Mouse (Mus musculus) myocyte (in vitro differentiated cells): ENCODE data around the gene Acbd6. TPM values are rescaled to one million over a fixed set of nuclear protein-coding genes. Genes with fewer than 3 reads are reported as not detected.

Experiments
- H3K27me3 ChIP-seq: one replicate; pipeline ENCODE4 v1.6.1; 2011; ENCODE audit not compliant: control insufficient read depth, insufficient read depth, insufficient read length
- H3K36me3 ChIP-seq: one replicate; pipeline ENCODE4 v1.6.1; 2011; ENCODE audit not compliant: control insufficient read depth, insufficient read depth
- H3K4me2 ChIP-seq: one replicate; pipeline ENCODE4 v1.6.1; 2011; ENCODE audit warnings: low read depth, control low read depth
- H3K4me3 ChIP-seq: one replicate; pipeline ENCODE4 v1.5.1; 2011; ENCODE audit warnings: mild to moderate bottlenecking, control low read depth, moderate library complexity
- H3K79me2 ChIP-seq: one replicate; pipeline ENCODE4 v1.6.1; 2011; ENCODE audit not compliant: control insufficient read depth, insufficient read depth
- H3ac ChIP-seq: one replicate; pipeline ENCODE4 v1.6.1; 2011; ENCODE audit not compliant: control insufficient read depth, insufficient read length
- CEBPB ChIP-seq: IDR thresholded peaks from 2 replicates; pipeline ENCODE4 v1.6.1; 2011; ENCODE audit warnings: mild to moderate bottlenecking, moderate library complexity; ENCODE audit not compliant: poor library complexity, insufficient read depth, severe bottlenecking
- E2F4 ChIP-seq: IDR thresholded peaks from one replicate; pipeline ENCODE4 v1.6.1; 2011; ENCODE audit warnings: mild to moderate bottlenecking, control low read depth, moderate library complexity; ENCODE audit not compliant: insufficient read depth
- MAX ChIP-seq: IDR thresholded peaks from one replicate; pipeline ENCODE4 v1.6.1; 2011; ENCODE audit warnings: low read depth, mild to moderate bottlenecking, control low read depth
- MYOD1 ChIP-seq, 3 experiments: IDR thresholded peaks; one replicate each; pipeline ENCODE4 v1.6.1; 2011; ENCODE audit warnings: control low read depth in 2 of 3, low read depth in 2 of 3, mild to moderate bottlenecking in 2 of 3, moderate library complexity in 1 of 3; ENCODE audit not compliant: insufficient read length in 2 of 3, control insufficient read depth in 1 of 3
- MYOG ChIP-seq, 3 experiments: IDR thresholded peaks; one replicate each; pipeline ENCODE4 v1.6.1; 2011; ENCODE audit warnings: control low read depth in 2 of 3, low read depth in 2 of 3, mild to moderate bottlenecking in 2 of 3; ENCODE audit not compliant: insufficient read length in 2 of 3, control insufficient read depth in 1 of 3, insufficient read depth in 1 of 3
- POLR2A ChIP-seq: IDR thresholded peaks from one replicate; pipeline ENCODE4 v1.6.1; 2011; ENCODE audit warnings: low read depth, mild to moderate bottlenecking, control low read depth, moderate library complexity; ENCODE audit not compliant: insufficient read length
- POLR2AphosphoS2 ChIP-seq: IDR thresholded peaks from one replicate; pipeline ENCODE4 v1.6.1; 2011; ENCODE audit warnings: low read depth, control low read depth; ENCODE audit not compliant: insufficient read length
- REST ChIP-seq: IDR thresholded peaks from one replicate; pipeline ENCODE4 v1.6.1; 2011; ENCODE audit warnings: mild to moderate bottlenecking, control low read depth, moderate library complexity; ENCODE audit not compliant: insufficient read depth, insufficient read length
- SRF ChIP-seq: IDR thresholded peaks from one replicate; pipeline ENCODE4 v1.6.1; 2011; ENCODE audit warnings: low read depth; ENCODE audit not compliant: control insufficient read depth, insufficient read length
- TCF12 ChIP-seq: IDR thresholded peaks from one replicate; pipeline ENCODE4 v1.6.1; 2011; ENCODE audit warnings: mild to moderate bottlenecking, control low read depth; ENCODE audit not compliant: poor library complexity, insufficient read depth, severe bottlenecking
- TCF3 ChIP-seq: IDR thresholded peaks from one replicate; pipeline ENCODE4 v1.6.1; 2011; ENCODE audit warnings: low read depth, control low read depth; ENCODE audit not compliant: insufficient read length
- USF1 ChIP-seq: IDR thresholded peaks from one replicate; pipeline ENCODE4 v1.6.1; 2011; ENCODE audit warnings: low read depth, mild to moderate bottlenecking, control low read depth, moderate library complexity
- polyA plus RNA-seq: library from polyadenylated mRNA; unstranded; fragments of >200 nt; fragmentation: generic; extraction: Trizol; gene quantifications from one replicate; pipeline ENCODE4 v1.2.1, GENCODE M21; 2012; ENCODE audit warnings: missing spikeins

Gene Acbd6
- polyA plus RNA-seq, 1 experiment = 124 TPM

- H3K27me3 ChIP-seq = no peaks in the 10 kb centered on the region
- peak overlapping the region; percentile 65 for H3K4me3 ChIP-seq
- H3K36me3 ChIP-seq = no peaks in the 10 kb centered on the region
- H3ac ChIP-seq = peak overlapping the region; percentile 43
- TF ChIP-seq POLR2A = no peak
- no peak for TF ChIP-seq E2F4
- TF ChIP-seq MYOG (IDR thresholded peaks at IDR 0.05; ENCODE audit: control insufficient read depth in 1 of 3, insufficient read depth in 1 of 3, insufficient read length in 2 of 3, low read depth in 2 of 3) = no peak
- TF ChIP-seq MAX = no peak
- no peak for TF ChIP-seq USF1
- no peak for TF ChIP-seq POLR2AphosphoS2
- no peak for TF ChIP-seq MYOD1 (IDR thresholded peaks at IDR 0.05; ENCODE audit: control insufficient read depth in 1 of 3, insufficient read length in 2 of 3, low read depth in 2 of 3)
- TF ChIP-seq TCF12 = no peak
- no peak for TF ChIP-seq CEBPB
- no peak for TF ChIP-seq REST
- TF ChIP-seq TCF3 = no peak
- no peak for TF ChIP-seq SRF
- peaks cover 22% of the 10 kb centered on the region for H3K79me2 ChIP-seq
- peak overlapping the region; percentile 72 for H3K4me2 ChIP-seq
Observed at GRCm38 (mm10) chr1:155557642-155558011, 293 bp upstream of the Acbd6 start.

GRCm38 (mm10) chr1:155560021-155560420, 2.1 kb downstream of the Acbd6 start:
- no peak overlapping the region for H3K4me3 ChIP-seq

GRCm38 (mm10) chr1:155560678-155561077, 2.8 kb downstream of the Acbd6 start:
- TF ChIP-seq MAX (no peak), USF1 (no peak), MYOD1 (IDR thresholded peaks at IDR 0.05; ENCODE audit: control insufficient read depth in 1 of 3, insufficient read length in 2 of 3, low read depth in 2 of 3) (no peak), POLR2AphosphoS2 (no peak), MYOG (IDR thresholded peaks at IDR 0.05; ENCODE audit: control insufficient read depth in 1 of 3, insufficient read depth in 1 of 3, insufficient read length in 2 of 3, low read depth in 2 of 3) (no peak), SRF (no peak), CEBPB (no peak), POLR2A (no peak), REST (no peak), E2F4 (no peak), TCF12 (no peak), TCF3 (no peak)
- H3ac ChIP-seq = no peak overlapping the region
- peaks cover 31% of the 10 kb centered on the region for H3K79me2 ChIP-seq
- no peak overlapping the region for H3K4me3 ChIP-seq
- no peaks in the 10 kb centered on the region for H3K36me3 ChIP-seq
- H3K4me2 ChIP-seq = no peak overlapping the region
- H3K27me3 ChIP-seq = no peaks in the 10 kb centered on the region

More at GRCm38 (mm10) chr1:155560021-155560420, 2.1 kb downstream of the Acbd6 start:
- H3K36me3 ChIP-seq = no peaks in the 10 kb centered on the region
- H3K4me2 ChIP-seq = peak overlapping the region; percentile 9
- H3K79me2 ChIP-seq = peaks cover 31% of the 10 kb centered on the region
- TF ChIP-seq MYOD1 (IDR thresholded peaks at IDR 0.05; ENCODE audit: control insufficient read depth in 1 of 3, insufficient read length in 2 of 3, low read depth in 2 of 3) = no peak
- TF ChIP-seq SRF = no peak
- TF ChIP-seq MYOG (IDR thresholded peaks at IDR 0.05; ENCODE audit: control insufficient read depth in 1 of 3, insufficient read depth in 1 of 3, insufficient read length in 2 of 3, low read depth in 2 of 3) = no peak
- TF ChIP-seq REST = no peak
- TF ChIP-seq USF1 = no peak
- TF ChIP-seq E2F4 = no peak
- no peak for TF ChIP-seq TCF3
- no peak for TF ChIP-seq CEBPB
- TF ChIP-seq TCF12 = no peak
- TF ChIP-seq MAX = no peak
- TF ChIP-seq POLR2AphosphoS2 = no peak
- no peak for TF ChIP-seq POLR2A
- no peaks in the 10 kb centered on the region for H3K27me3 ChIP-seq
- no peak overlapping the region for H3ac ChIP-seq

GRCm38 (mm10) chr1:155562206-155562605, 4.3 kb downstream of the Acbd6 start:
- H3K36me3 ChIP-seq = peaks cover 6% of the 10 kb centered on the region
- H3K4me2 ChIP-seq = no peak overlapping the region
- H3K27me3 ChIP-seq = no peaks in the 10 kb centered on the region
- H3K4me3 ChIP-seq = no peak overlapping the region
- TF ChIP-seq POLR2A (no peak), MYOG (IDR thresholded peaks at IDR 0.05; ENCODE audit: control insufficient read depth in 1 of 3, insufficient read depth in 1 of 3, insufficient read length in 2 of 3, low read depth in 2 of 3) (no peak), MAX (no peak), USF1 (no peak), CEBPB (no peak), SRF (no peak), TCF12 (no peak), E2F4 (no peak), REST (no peak), TCF3 (no peak), MYOD1 (IDR thresholded peaks at IDR 0.05; ENCODE audit: control insufficient read depth in 1 of 3, insufficient read length in 2 of 3, low read depth in 2 of 3) (no peak), POLR2AphosphoS2 (no peak)
- H3ac ChIP-seq = no peak overlapping the region
- H3K79me2 ChIP-seq = peaks cover 31% of the 10 kb centered on the region

GRCm38 (mm10) chr1:155564741-155565140, 6.8 kb downstream of the Acbd6 start:
- no peak overlapping the region for H3K4me3 ChIP-seq
- TF ChIP-seq USF1 (no peak), POLR2AphosphoS2 (no peak), SRF (no peak), TCF12 (no peak), MAX (no peak)
- no peaks in the 10 kb centered on the region for H3K27me3 ChIP-seq
- H3K4me2 ChIP-seq = no peak overlapping the region
- peaks cover 16% of the 10 kb centered on the region for H3K36me3 ChIP-seq
- H3K79me2 ChIP-seq = peaks cover 21% of the 10 kb centered on the region
- no peak overlapping the region for H3ac ChIP-seq
